Mouse (Mus musculus) forebrain, postnatal 0 days (tissue): ENCODE data around the gene Frmd4a. TPM values are rescaled to one million over a fixed set of nuclear protein-coding genes. Genes with fewer than 3 reads are reported as not detected.

Source experiments
- ATAC-seq: fragments of 200-750 bp; cut with Nextera tagmentation; 2 replicates; pipeline ENCODE4 v1.8.0; 2017; ENCODE audit warnings: mild to moderate bottlenecking, moderate library complexity
- DNase-seq: peaks from one replicate; pipeline ENCODE4 v3.0.0-alpha.2; 2015
- H3K27ac ChIP-seq: fragments of 300-500 bp; sonication (generic); 2 replicates; pipeline ENCODE4 v1.5.1; 2014; ENCODE audit warnings: low read depth, mild to moderate bottlenecking, antibody characterized with exemption, low read length, moderate library complexity, mixed read lengths
- H3K27me3 ChIP-seq: fragments of 300-500 bp; sonication (generic); 2 replicates; pipeline ENCODE4 v1.6.1; 2014; ENCODE audit warnings: mild to moderate bottlenecking, low read length, mixed read lengths; ENCODE audit not compliant: insufficient read depth
- H3K36me3 ChIP-seq: fragments of 300-500 bp; sonication (generic); 2 replicates; pipeline ENCODE4 v1.6.1; 2014; ENCODE audit warnings: mild to moderate bottlenecking, moderate library complexity; ENCODE audit not compliant: insufficient read depth
- H3K4me1 ChIP-seq: fragments of 300-500 bp; sonication (generic); 2 replicates; pipeline ENCODE4 v1.6.1; 2014; ENCODE audit warnings: antibody characterized with exemption; ENCODE audit not compliant: insufficient read depth
- H3K4me2 ChIP-seq: fragments of 300-500 bp; sonication (generic); 2 replicates; pipeline ENCODE4 v1.6.1; 2014; ENCODE audit warnings: low read depth, mild to moderate bottlenecking, moderate library complexity
- H3K4me3 ChIP-seq: fragments of 300-500 bp; sonication (generic); 2 replicates; pipeline ENCODE4 v1.5.1; 2014; ENCODE audit warnings: low read depth, low read length, mixed read lengths
- H3K9ac ChIP-seq: fragments of 300-500 bp; sonication (generic); 2 replicates; pipeline ENCODE4 v1.6.1; 2014; ENCODE audit warnings: mild to moderate bottlenecking
- H3K9me3 ChIP-seq: fragments of 300-500 bp; sonication (generic); 2 replicates; pipeline ENCODE4 v1.6.1; 2016; ENCODE audit warnings: low read length
- CTCF ChIP-seq: sonication (generic); IDR thresholded peaks from 2 replicates; pipeline ENCODE4 v1.5.1; 2016; ENCODE audit warnings: antibody characterized with exemption, control low read depth, low read depth
- WGBS: fragments of 180-500 bp; shearing (Covaris S2); extraction: QIAGEN DNeasy Blood & Tissue Kit; methylation state at CpG from one replicate; pipeline ENCODE4 v1.1.7; 2014; 5-methylcytosine and 5-hydroxymethylcytosine counted together
- polyA plus RNA-seq: library from polyadenylated mRNA; unstranded; fragments of >200 nt; fragmentation: Nextera tagmentation; extraction: Ambion mirVana; gene quantifications from 2 replicates; pipeline ENCODE4 v1.2.1, GENCODE M21; 2015
- total RNA-seq: library from RNA; depleted of rRNA; stranded (reverse); fragments of >200 nt; gene quantifications from 2 replicates; pipeline ENCODE4 v1.2.3, GENCODE M21; 2014

Gene Frmd4a
- total and polyA plus RNA-seq, 2 experiments from 2014 or later = 43.8 to 74.5 TPM

DNA sequence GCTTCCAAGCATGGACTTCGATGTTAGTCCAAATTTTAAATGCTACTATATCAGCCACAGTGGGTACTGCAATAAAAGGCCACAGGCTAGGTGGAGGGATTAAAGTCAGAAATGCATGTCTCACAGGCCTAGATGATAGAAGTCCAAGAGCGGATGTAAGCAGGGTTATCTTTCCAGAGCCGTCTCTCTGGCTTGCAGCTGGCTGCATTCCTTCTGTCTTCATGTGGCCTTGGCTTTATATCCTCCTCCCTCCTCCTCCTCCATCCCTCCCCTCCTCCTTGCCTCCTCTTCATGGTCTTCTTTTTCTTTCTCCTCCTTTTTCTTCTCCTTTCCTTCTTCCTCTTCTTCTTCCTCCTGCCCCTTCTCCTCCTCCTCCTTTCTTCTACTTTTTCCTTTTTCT, 427.2 kb downstream of the Frmd4a start:
- ATAC-seq (no peak), DNase-seq (no peak)
- no peak for TF ChIP-seq CTCF
- Histone ChIP-seq H3K4me2 (no peak overlapping the region), H3K4me3 (no peak overlapping the region), H3K9ac (no peak overlapping the region), H3K36me3 (no peaks in the 10 kb centered on the region), H3K27ac (no peak overlapping the region), H3K27me3 (no peaks in the 10 kb centered on the region), H3K4me1 (peaks cover 4% of the 10 kb centered on the region), H3K9me3 (no peaks in the 10 kb centered on the region)
- 95% methylated on average over 3 of the region's 3 CpGs for WGBS

DNA sequence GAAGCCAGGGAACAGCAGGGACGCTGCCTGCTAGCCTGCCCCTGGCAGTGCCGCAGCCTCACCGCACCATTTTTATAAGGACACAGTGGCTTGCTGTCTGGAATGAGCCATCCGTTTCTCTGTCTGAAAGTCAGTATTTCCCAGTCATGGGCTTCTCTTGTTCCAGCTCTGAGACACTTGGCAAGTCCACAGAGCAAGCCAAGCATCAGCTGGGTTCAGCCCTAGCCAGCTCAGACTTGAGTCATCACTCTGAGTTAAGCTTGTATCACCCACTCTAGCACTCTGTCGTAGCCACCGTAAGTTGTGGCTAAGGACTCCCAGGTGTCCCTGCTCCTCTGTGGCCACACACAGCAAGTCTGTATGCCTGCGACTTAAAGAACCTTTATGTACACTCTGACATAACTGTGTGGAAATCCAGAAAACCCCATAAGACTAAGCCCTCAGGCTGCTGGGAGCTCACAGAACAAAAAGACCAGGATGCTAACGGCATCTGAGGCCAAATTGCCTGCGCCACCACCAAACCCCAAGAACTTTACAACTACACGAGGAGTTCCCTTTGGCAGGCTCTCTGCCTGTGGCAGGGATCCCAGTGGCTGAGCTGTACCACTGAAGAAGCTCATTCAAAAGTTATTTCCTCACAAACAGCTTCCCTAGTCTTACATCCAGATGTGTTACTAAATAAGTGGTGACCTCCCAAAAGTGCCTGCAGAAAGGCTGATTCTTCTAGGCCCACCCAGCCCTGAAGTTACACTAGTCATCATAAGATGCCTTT, 428.3 kb downstream of the Frmd4a start:
- Histone ChIP-seq H3K36me3 (no peaks in the 10 kb centered on the region), H3K27me3 (no peaks in the 10 kb centered on the region), H3K4me2 (no peak overlapping the region), H3K27ac (no peak overlapping the region; the same call in 1 of the 2 replicates), H3K4me3 (no peak overlapping the region), H3K9ac (no peak overlapping the region), H3K4me1 (no peaks in the 10 kb centered on the region; the same call in 1 of the 2 replicates), H3K9me3 (no peaks in the 10 kb centered on the region)
- ATAC-seq (peak; percentile 50), DNase-seq (peak; percentile 37)
- no peak for TF ChIP-seq CTCF
- 57% methylated on average over 10 of the region's 10 CpGs for WGBS

DNA sequence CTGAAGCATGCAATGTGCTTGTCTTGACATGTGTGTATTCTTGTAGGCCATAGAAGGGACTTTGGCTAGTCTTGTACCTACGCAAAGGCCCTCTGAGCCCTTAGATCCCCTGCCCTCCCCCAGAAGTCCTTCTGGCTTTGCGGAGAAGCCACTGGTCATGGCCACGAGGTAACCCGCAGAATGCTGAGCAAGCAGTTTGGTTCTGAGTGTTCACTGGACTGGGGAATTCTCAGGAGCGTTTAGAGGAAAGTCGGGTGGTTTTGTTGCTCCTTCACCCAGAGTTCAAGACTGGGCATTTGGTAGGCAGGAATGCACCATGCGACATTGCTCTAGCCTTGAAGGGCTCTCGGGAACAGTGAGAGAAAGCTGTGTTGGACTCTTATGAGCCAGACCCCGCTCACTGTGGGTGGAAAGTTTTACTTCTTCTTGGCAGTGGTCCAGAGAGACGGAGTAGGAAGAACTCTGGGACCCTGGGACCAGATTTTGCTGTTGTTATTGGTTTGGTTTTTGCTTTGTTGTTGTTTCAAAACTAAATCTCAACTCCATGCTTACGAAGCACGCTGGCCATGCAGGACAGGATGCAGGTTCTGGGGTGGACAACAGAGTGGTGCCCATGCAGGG, 432.5 kb downstream of the Frmd4a start:
- H3K4me1 ChIP-seq = no peaks in the 10 kb centered on the region; the same call in 1 of the 2 replicates
- no peak overlapping the region for H3K4me3 ChIP-seq
- H3K4me2 ChIP-seq = no peak overlapping the region
- H3K9me3 ChIP-seq = no peaks in the 10 kb centered on the region
- no peak overlapping the region for H3K27ac ChIP-seq
- ATAC-seq = no peak
- H3K36me3 ChIP-seq = no peaks in the 10 kb centered on the region
- no peak overlapping the region for H3K9ac ChIP-seq
- no peak for TF ChIP-seq CTCF
- WGBS = 68% methylated on average over 12 of the region's 12 CpGs
- H3K27me3 ChIP-seq = no peaks in the 10 kb centered on the region
- no peak for DNase-seq

DNA sequence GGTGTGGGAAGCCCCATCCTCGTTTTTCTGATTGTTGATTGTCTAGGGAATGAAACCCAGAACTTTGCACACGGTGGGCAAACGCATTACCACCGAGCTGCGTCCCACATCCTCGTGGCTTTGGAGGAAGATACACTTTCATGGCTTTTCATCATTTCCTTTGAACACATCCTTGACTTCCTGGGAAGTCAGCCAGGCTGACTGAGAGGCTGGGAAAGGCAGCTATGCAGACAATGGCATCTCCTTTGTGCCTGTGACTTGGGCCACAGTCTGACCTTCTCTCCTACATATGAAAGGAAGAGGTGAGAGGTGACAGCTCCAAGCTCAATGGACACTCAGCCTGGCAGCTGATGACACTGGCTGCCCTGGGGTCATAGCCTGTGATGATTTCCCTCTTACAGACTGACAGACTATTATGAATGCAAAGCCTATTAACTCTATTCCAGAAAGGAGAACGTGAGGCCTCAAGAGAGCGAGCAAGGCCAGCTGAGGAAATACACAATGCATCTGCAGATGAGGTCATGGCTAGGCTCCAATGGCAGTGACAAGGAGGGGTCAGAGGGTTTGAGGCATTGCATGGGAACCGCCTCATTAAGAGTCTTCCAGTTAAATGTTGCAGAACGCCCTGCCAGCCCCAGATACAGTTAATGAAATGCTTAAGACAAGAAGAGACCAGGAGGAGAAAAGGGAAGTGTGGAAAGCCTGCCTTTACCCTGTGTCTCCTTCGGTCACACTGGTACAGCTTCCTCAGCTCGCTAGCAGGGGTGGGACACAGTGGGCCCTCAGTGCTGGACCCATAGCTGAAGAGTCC, 435.3 kb downstream of the Frmd4a start:
- WGBS = 43% methylated on average over 12 of the region's 12 CpGs
- no peak overlapping the region for H3K9ac ChIP-seq
- TF ChIP-seq CTCF = no peak
- no peaks in the 10 kb centered on the region for H3K27me3 ChIP-seq
- H3K4me2 ChIP-seq = no peak overlapping the region
- H3K4me1 ChIP-seq = no peaks in the 10 kb centered on the region
- no peaks in the 10 kb centered on the region for H3K9me3 ChIP-seq
- no peaks in the 10 kb centered on the region for H3K36me3 ChIP-seq
- ATAC-seq (peak; percentile 34; the same call in 1 of the 2 replicates), DNase-seq (no peak)
- H3K4me3 ChIP-seq = no peak overlapping the region
- H3K27ac ChIP-seq = no peak overlapping the region

DNA sequence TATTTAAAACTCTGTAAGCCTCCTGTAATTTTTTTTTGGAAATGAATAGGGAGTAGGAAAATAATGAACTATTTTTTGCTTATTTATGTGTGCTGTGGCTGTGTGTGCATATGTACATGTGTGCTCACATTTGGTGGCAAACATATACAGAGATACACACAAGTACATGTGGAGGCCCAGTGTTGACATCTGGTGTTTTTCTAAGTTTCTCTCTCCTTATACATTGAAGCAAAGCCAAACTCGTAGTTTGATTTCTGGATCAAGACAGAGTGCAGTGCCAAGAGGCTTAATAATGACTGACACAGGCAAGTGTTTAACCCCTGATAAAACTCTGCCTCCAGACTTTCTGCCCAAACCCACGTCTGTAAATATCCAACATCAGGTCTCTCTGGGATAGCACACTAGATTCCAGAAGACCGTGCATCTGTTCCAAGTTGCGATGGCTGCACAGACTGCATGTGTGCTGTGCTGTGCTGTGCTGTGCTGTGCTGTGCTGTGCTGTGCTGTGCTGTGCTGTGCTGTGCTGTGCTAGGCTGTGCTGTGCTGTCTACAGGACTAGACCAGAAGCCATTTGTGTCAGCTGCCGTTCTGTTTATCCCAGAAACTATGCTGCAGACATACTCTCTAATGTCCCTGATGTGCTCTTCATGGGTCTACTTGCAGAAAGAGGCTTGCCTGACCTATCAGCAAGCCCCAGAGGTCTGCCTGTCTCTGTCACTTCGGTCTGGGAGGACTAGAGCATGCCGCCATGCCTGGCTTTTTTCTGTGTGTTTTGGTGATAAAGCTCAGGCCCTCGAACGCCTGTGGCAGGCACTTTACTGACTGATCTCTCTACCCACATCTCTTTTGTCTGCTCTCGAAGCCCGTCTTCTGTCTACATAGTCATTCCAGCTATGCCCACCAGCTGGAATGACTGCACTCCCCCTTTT, 437.8 kb downstream of the Frmd4a start:
- no peak for TF ChIP-seq CTCF
- no peak overlapping the region for H3K27ac ChIP-seq
- no peak overlapping the region for H3K4me3 ChIP-seq
- H3K4me1 ChIP-seq = no peaks in the 10 kb centered on the region
- ATAC-seq (peak; percentile 60), DNase-seq (no peak)
- no peaks in the 10 kb centered on the region for H3K27me3 ChIP-seq
- 62% methylated on average over 11 of the region's 11 CpGs for WGBS
- no peak overlapping the region for H3K9ac ChIP-seq
- no peak overlapping the region for H3K4me2 ChIP-seq
- no peaks in the 10 kb centered on the region for H3K9me3 ChIP-seq
- no peaks in the 10 kb centered on the region for H3K36me3 ChIP-seq

DNA sequence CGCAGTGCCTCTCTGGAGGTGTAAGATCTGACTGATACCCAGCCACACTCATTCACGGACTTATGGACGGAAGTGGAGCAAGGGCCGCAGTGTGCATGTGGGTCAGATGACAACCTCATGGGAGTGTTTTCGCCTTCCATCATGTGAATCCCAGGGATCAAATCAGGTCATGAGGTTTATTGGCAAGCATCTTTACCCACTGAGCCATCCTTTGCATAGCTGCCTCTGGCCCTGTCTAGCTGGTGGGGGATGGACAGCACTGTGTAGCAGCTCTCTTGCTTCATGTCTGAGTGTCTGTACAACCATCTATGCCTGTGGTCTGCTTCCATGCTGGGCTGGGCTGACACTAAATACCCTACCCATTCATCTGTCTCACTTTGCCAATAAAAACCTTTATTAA, 443.4 kb downstream of the Frmd4a start:
- ATAC-seq = no peak
- TF ChIP-seq CTCF = no peak
- WGBS = 68% methylated on average over 5 of the region's 5 CpGs
- H3K4me2 ChIP-seq = no peak overlapping the region
- H3K9me3 ChIP-seq = no peaks in the 10 kb centered on the region
- no peak for DNase-seq
- no peak overlapping the region for H3K27ac ChIP-seq
- H3K4me1 ChIP-seq = no peaks in the 10 kb centered on the region; the same call in 1 of the 2 replicates
- H3K4me3 ChIP-seq = no peak overlapping the region
- H3K27me3 ChIP-seq = no peaks in the 10 kb centered on the region
- no peaks in the 10 kb centered on the region for H3K36me3 ChIP-seq
- H3K9ac ChIP-seq = no peak overlapping the region
